Mouse (Mus musculus): ENCODE measurements at regions not wholly inside any gene's neighbourhood (a gene's known extent, or its start where the extent isn't known, plus 50 kb on each side); places are given as distances from the start of the nearest gene placed in this dataset.

DNA sequence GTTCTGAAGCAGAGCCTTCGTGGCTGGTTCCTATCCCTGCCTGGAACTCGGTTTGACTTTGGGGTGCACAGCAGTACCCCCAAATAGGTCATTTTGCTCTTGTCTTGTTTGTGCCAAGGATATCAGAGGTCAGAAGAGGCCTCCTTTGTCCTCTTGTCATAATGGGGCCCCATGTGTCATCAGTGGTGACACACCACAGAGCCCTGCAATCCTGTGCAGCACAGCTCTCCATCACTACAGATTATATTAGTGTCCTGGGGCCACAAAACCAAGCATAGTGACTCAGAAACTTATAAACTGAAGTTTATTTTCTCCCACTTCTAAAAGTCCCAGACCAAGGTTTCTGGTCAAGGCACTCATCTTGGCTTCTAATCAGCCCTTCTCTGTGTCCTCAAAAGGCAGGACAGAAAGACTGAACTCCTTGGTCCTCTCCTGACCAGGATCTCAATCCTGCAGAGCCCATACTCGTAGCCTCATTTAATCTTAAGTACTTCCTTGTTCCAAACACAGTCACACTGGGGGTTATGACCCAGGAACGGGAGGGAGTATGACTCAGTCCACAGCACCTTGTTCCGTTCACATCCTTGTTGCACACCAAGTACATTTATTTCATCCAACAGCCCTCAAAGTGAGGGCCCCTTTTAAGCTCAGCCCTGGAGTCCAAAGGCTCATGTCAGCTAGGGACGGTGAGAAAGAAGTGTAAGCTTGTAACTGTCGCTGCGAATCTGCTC, 63.2 kb upstream of the Sox13 start:
- ATAC-seq (replicated peaks in 1 of 2; ENCODE audit: insufficient read depth in 1 of 2, low FRiP score in 2 of 2, low TSS enrichment in 1 of 2, low read depth in 1 of 2, poor library complexity in 2 of 2, severe bottlenecking in 2 of 2), result no peak

DNA sequence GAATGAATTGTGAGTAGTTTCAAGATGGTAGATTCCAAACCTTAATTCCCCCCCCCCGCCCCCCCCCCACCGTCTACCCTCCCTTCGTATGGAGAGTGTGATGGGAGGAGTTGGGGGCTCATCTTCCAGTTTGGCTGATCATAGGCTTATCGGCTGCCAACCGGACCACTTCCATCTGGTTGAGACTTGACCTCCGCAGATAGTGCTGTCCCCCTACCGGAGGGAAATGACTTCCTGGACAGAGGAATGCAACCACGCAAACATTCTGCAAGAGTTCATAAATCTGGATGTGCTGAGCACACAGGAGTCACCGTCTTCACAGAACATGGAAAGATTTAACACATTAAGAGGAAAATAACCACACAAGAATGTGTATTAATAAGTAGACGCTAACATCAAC, 62.2 kb upstream of the Sox13 start:
- no peak for ATAC-seq (replicated peaks in 1 of 2; ENCODE audit: insufficient read depth in 1 of 2, low FRiP score in 2 of 2, low TSS enrichment in 1 of 2, low read depth in 1 of 2, poor library complexity in 2 of 2, severe bottlenecking in 2 of 2)

DNA sequence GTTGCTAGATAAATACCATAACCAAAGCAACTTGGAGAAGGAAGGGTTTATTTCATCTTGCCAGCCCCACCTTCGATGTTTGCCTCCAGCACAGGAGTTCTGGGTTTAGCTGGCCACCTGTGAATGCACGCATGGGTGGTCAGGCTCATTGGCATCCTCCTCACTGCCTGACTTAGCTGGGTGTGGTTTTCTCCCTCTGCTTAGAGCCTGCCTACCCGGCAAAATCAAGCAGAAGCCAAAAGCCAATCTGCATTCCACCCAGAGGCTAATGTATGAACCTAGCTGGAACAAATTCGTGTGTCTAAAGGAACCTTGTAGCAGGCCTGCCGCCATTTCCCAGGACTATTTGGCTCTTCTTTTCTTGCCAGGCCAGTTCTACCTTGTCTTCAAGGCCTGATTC, 58.7 kb upstream of the Sox13 start:
- ATAC-seq (replicated peaks in 1 of 2; ENCODE audit: insufficient read depth in 1 of 2, low FRiP score in 2 of 2, low TSS enrichment in 1 of 2, low read depth in 1 of 2, poor library complexity in 2 of 2, severe bottlenecking in 2 of 2), result no peak

DNA sequence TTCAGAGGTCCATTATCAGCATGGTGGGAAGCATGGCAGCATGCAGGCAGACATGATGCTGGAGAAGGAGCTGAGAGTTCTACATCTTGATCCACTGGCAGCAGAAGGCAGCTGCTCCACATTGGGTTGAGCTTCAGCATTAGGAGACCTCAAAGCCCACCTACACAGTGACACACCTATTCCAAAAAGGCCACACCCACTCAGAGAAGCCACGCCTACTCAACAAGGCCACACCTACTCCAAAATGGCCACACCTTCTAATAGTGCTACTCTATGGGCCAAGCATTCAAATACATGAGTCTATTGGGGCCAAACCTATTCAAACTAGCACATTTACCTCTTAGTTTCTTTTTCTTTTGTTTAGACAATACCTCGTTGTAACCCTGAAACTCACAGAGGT, 50.4 kb upstream of the Sox13 start:
- ATAC-seq (replicated peaks in 1 of 2; ENCODE audit: insufficient read depth in 1 of 2, low FRiP score in 2 of 2, low TSS enrichment in 1 of 2, low read depth in 1 of 2, poor library complexity in 2 of 2, severe bottlenecking in 2 of 2), result no peak
